Mouse (Mus musculus): ENCODE measurements around the gene C1qtnf6. TPM values are rescaled to one million over a fixed set of nuclear protein-coding genes. Genes with fewer than 3 reads are reported as not detected.

The C1qtnf6 gene
- polyA plus RNA-seq, 1 experiment from 2014 or later, result 23.9 TPM

GRCm38 (mm10) chr15:78542767-78543303 lies 11.6 kb upstream of the C1qtnf6 start:
- no peak overlapping the region for H3K9ac ChIP-seq
- H3K4me1 ChIP-seq, result peaks cover 7% of the 10 kb centered on the region; the same call in 1 of the 2 replicates
- H3K4me3 ChIP-seq (replicated peaks), result no peak overlapping the region
- no peaks in the 10 kb centered on the region for H3K9me3 ChIP-seq
- H3K27me3 ChIP-seq (replicated peaks), result peaks cover 4% of the 10 kb centered on the region; the same call in 1 of the 2 replicates
- no peak for ATAC-seq (ENCODE audit: insufficient read depth, low FRiP score, low read depth)
- no peak overlapping the region for H3K27ac ChIP-seq
- H3K4me2 ChIP-seq, result no peak overlapping the region
- 65% methylated on average over 7 of the region's 7 CpGs for WGBS
- no peaks in the 10 kb centered on the region for H3K36me3 ChIP-seq

GRCm38 (mm10) chr15:78542098-78542766 lies 11.0 kb upstream of the C1qtnf6 start:
- H3K27ac ChIP-seq, result no peak overlapping the region
- no peak overlapping the region for H3K4me2 ChIP-seq
- H3K4me3 ChIP-seq (replicated peaks), result no peak overlapping the region
- ATAC-seq (ENCODE audit: insufficient read depth, low FRiP score, low read depth), result no peak
- peaks cover 4% of the 10 kb centered on the region; the same call in 1 of the 2 replicates for H3K27me3 ChIP-seq (replicated peaks)
- 73% methylated on average over 3 of the region's 3 CpGs for WGBS
- H3K9ac ChIP-seq, result no peak overlapping the region
- no peaks in the 10 kb centered on the region for H3K36me3 ChIP-seq
- H3K4me1 ChIP-seq, result peaks cover 7% of the 10 kb centered on the region; the same call in 1 of the 2 replicates
- H3K9me3 ChIP-seq, result no peaks in the 10 kb centered on the region

GRCm38 (mm10) chr15:78541606-78542005 lies 10.4 kb upstream of the C1qtnf6 start:
- 58% methylated on average over 3 of the region's 3 CpGs for WGBS

GRCm38 (mm10) chr15:78541036-78541435 lies 9.8 kb upstream of the C1qtnf6 start:
- H3K9ac ChIP-seq, result no peak overlapping the region
- no peak overlapping the region for H3K4me2 ChIP-seq
- H3K4me1 ChIP-seq, result peaks cover 7% of the 10 kb centered on the region; the same call in 1 of the 2 replicates
- no peaks in the 10 kb centered on the region for H3K9me3 ChIP-seq
- ATAC-seq (ENCODE audit: insufficient read depth, low FRiP score, low read depth), result no peak
- WGBS, result 74% methylated on average over 3 of the region's 3 CpGs
- H3K36me3 ChIP-seq, result no peaks in the 10 kb centered on the region
- H3K27ac ChIP-seq, result no peak overlapping the region
- H3K27me3 ChIP-seq (replicated peaks), result peaks cover 4% of the 10 kb centered on the region; the same call in 1 of the 2 replicates
- H3K4me3 ChIP-seq (replicated peaks), result no peak overlapping the region

More at GRCm38 (mm10) chr15:78541606-78542005, 10.4 kb upstream of the C1qtnf6 start:
- Histone ChIP-seq H3K4me1 (peaks cover 7% of the 10 kb centered on the region; the same call in 1 of the 2 replicates), H3K4me3 (replicated peaks) (no peak overlapping the region), H3K4me2 (no peak overlapping the region), H3K9me3 (no peaks in the 10 kb centered on the region), H3K27me3 (replicated peaks) (peaks cover 4% of the 10 kb centered on the region; the same call in 1 of the 2 replicates), H3K27ac (no peak overlapping the region), H3K36me3 (no peaks in the 10 kb centered on the region), H3K9ac (no peak overlapping the region)
- no peak for ATAC-seq (ENCODE audit: insufficient read depth, low FRiP score, low read depth)

- ATAC-seq (ENCODE audit: insufficient read depth, low FRiP score, low read depth), result no peak
- WGBS, result 63% methylated on average over 10 of the region's 10 CpGs
- no peak overlapping the region for H3K4me2 ChIP-seq
- no peaks in the 10 kb centered on the region for H3K27me3 ChIP-seq (replicated peaks)
- no peak overlapping the region for H3K27ac ChIP-seq
- H3K4me1 ChIP-seq, result peaks cover 11% of the 10 kb centered on the region
- no peaks in the 10 kb centered on the region for H3K9me3 ChIP-seq
- H3K36me3 ChIP-seq, result no peaks in the 10 kb centered on the region
- no peak overlapping the region for H3K4me3 ChIP-seq (replicated peaks)
- H3K9ac ChIP-seq, result no peak overlapping the region
Measured at GRCm38 (mm10) chr15:78535723-78536421, 4.7 kb upstream of the C1qtnf6 start.

- Histone ChIP-seq H3K27me3 (replicated peaks) (no peaks in the 10 kb centered on the region), H3K4me2 (no peak overlapping the region), H3K27ac (peak overlapping the region; percentile 90), H3K4me1 (peaks cover 27% of the 10 kb centered on the region), H3K9me3 (no peaks in the 10 kb centered on the region), H3K36me3 (no peaks in the 10 kb centered on the region), H3K9ac (no peak overlapping the region), H3K4me3 (replicated peaks) (no peak overlapping the region)
- 64% methylated on average over 10 of the region's 10 CpGs for WGBS
- no peak for ATAC-seq (ENCODE audit: insufficient read depth, low FRiP score, low read depth)
Measured at GRCm38 (mm10) chr15:78533346-78533835, 2.2 kb upstream of the C1qtnf6 start.

GRCm38 (mm10) chr15:78532566-78533345 lies 1.5 kb upstream of the C1qtnf6 start:
- Histone ChIP-seq H3K27ac (peak overlapping the region; percentile 90), H3K9me3 (no peaks in the 10 kb centered on the region), H3K4me2 (peak overlapping the region; percentile 55; the same call in 1 of the 2 replicates), H3K27me3 (replicated peaks) (no peaks in the 10 kb centered on the region), H3K36me3 (no peaks in the 10 kb centered on the region), H3K9ac (no peak overlapping the region), H3K4me1 (peaks cover 30% of the 10 kb centered on the region), H3K4me3 (replicated peaks) (no peak overlapping the region)
- WGBS, result 53% methylated on average over 10 of the region's 10 CpGs
- peak; percentile 30 for ATAC-seq (ENCODE audit: insufficient read depth, low FRiP score, low read depth)

GRCm38 (mm10) chr15:78531901-78532469 lies 769 bp upstream of the C1qtnf6 start:
- under 1% methylated on average over 25 of the region's 25 CpGs for WGBS
- Histone ChIP-seq H3K9me3 (no peaks in the 10 kb centered on the region), H3K4me2 (peak overlapping the region; percentile 55), H3K36me3 (no peaks in the 10 kb centered on the region), H3K9ac (peak overlapping the region; percentile 39; the same call in 1 of the 2 replicates), H3K4me1 (peaks cover 30% of the 10 kb centered on the region), H3K4me3 (replicated peaks) (peak overlapping the region; percentile 27), H3K27ac (peak overlapping the region; percentile 90), H3K27me3 (replicated peaks) (no peaks in the 10 kb centered on the region)
- peak; percentile 74 for ATAC-seq (ENCODE audit: insufficient read depth, low FRiP score, low read depth)

GRCm38 (mm10) chr15:78531451-78531720 lies 170 bp upstream of the C1qtnf6 start:
- ATAC-seq (ENCODE audit: insufficient read depth, low FRiP score, low read depth), result no peak
- 56% methylated on average over 4 of the region's 4 CpGs for WGBS
- Histone ChIP-seq H3K27ac (peak overlapping the region; percentile 90), H3K4me1 (peaks cover 30% of the 10 kb centered on the region), H3K27me3 (replicated peaks) (no peaks in the 10 kb centered on the region), H3K36me3 (no peaks in the 10 kb centered on the region), H3K4me2 (peak overlapping the region; percentile 55), H3K9me3 (no peaks in the 10 kb centered on the region), H3K9ac (peak overlapping the region; percentile 39; the same call in 1 of the 2 replicates), H3K4me3 (replicated peaks) (peak overlapping the region; percentile 27)

- Histone ChIP-seq H3K36me3 (no peaks in the 10 kb centered on the region), H3K4me3 (replicated peaks) (no peak overlapping the region), H3K4me2 (peak overlapping the region; percentile 57), H3K27ac (peak overlapping the region; percentile 83), H3K9ac (no peak overlapping the region), H3K9me3 (no peaks in the 10 kb centered on the region), H3K27me3 (replicated peaks) (no peaks in the 10 kb centered on the region), H3K4me1 (peaks cover 30% of the 10 kb centered on the region)
- no peak for ATAC-seq (ENCODE audit: insufficient read depth, low FRiP score, low read depth)
- WGBS, result 72% methylated on average over 3 of the region's 3 CpGs
Measured at GRCm38 (mm10) chr15:78530141-78530540, 1.1 kb downstream of the C1qtnf6 start.

- WGBS, result 4% methylated on average over 15 of the region's 15 CpGs
- Histone ChIP-seq H3K4me1 (peaks cover 30% of the 10 kb centered on the region), H3K27me3 (replicated peaks) (no peaks in the 10 kb centered on the region), H3K9me3 (no peaks in the 10 kb centered on the region), H3K4me2 (peak overlapping the region; percentile 57), H3K36me3 (no peaks in the 10 kb centered on the region), H3K9ac (peak overlapping the region; percentile 23), H3K4me3 (replicated peaks) (peak overlapping the region; percentile 43), H3K27ac (peak overlapping the region; percentile 83)
- ATAC-seq (ENCODE audit: insufficient read depth, low FRiP score, low read depth), result peak; percentile 50; the same call in 1 of the 2 replicates
Measured at GRCm38 (mm10) chr15:78529428-78529990, 1.7 kb downstream of the C1qtnf6 start.
